Mouse (Mus musculus) lung, embryonic 15.5 days (tissue): ENCODE data around the gene Ppcdc. TPM values are rescaled to one million over a fixed set of nuclear protein-coding genes. Genes with fewer than 3 reads are reported as not detected.
A peak's percentile ranks its signal among the peaks of the same experiment; 100 is the strongest.

Source experiments
- ATAC-seq: fragments of 200-750 bp; cut with Nextera tagmentation; 2 replicates; pipeline ENCODE4 v1.8.0; 2017; ENCODE audit warnings: moderate number of reproducible peaks, borderline replicate concordance; ENCODE audit not compliant: low FRiP score, low TSS enrichment; ENCODE audit errors: extremely low read depth
- H3K27ac ChIP-seq: fragments of 300-500 bp; sonication (generic); 2 replicates; pipeline ENCODE4 v1.5.1; 2015; ENCODE audit warnings: moderate library complexity, mild to moderate bottlenecking, inconsistent platforms
- H3K27me3 ChIP-seq: fragments of 300-500 bp; sonication (generic); 2 replicates; pipeline ENCODE4 v1.6.1; 2015; ENCODE audit warnings: inconsistent platforms
- H3K36me3 ChIP-seq: fragments of 300-500 bp; sonication (generic); 2 replicates; pipeline ENCODE4 v1.6.1; 2015; ENCODE audit warnings: inconsistent platforms
- H3K4me1 ChIP-seq: fragments of 300-500 bp; sonication (generic); 2 replicates; pipeline ENCODE4 v1.6.1; 2015; ENCODE audit warnings: inconsistent platforms
- H3K4me2 ChIP-seq: fragments of 300-500 bp; sonication (generic); 2 replicates; pipeline ENCODE4 v1.6.1; 2015; ENCODE audit warnings: inconsistent platforms, mild to moderate bottlenecking, moderate library complexity
- H3K4me3 ChIP-seq: fragments of 300-500 bp; sonication (generic); 2 replicates; pipeline ENCODE4 v1.5.1; 2015; ENCODE audit warnings: mild to moderate bottlenecking, inconsistent platforms
- H3K9ac ChIP-seq: fragments of 300-500 bp; sonication (generic); 2 replicates; pipeline ENCODE4 v1.6.1; 2015; ENCODE audit warnings: inconsistent platforms
- H3K9me3 ChIP-seq: fragments of 300-500 bp; sonication (generic); 2 replicates; pipeline ENCODE4 v1.6.1; 2016; ENCODE audit warnings: inconsistent platforms
- WGBS: fragments of 180-500 bp; shearing (Covaris S2); methylation state at CpG from one replicate; pipeline ENCODE4 v1.1.7; 2015; 5-methylcytosine and 5-hydroxymethylcytosine counted together
- polyA plus RNA-seq: library from polyadenylated mRNA; unstranded; fragments of >200 nt; fragmentation: Nextera tagmentation; extraction: Ambion mirVana; gene quantifications from 2 replicates; pipeline ENCODE4 v1.2.1, GENCODE M21; 2015

Gene Ppcdc
- polyA plus RNA-seq, 1 experiment from 2014 or later = 27.5 TPM

GRCm38 (mm10) chr9:57342906-57343474 is 96.9 kb downstream of the Ppcdc start:
- Histone ChIP-seq H3K4me1 (no peaks in the 10 kb centered on the region), H3K36me3 (no peaks in the 10 kb centered on the region)

GRCm38 (mm10) chr9:57342186-57342585 is 97.7 kb downstream of the Ppcdc start:
- Histone ChIP-seq H3K4me1 (no peaks in the 10 kb centered on the region), H3K4me3 (no peak overlapping the region), H3K4me2 (no peak overlapping the region), H3K27ac (no peak overlapping the region), H3K9me3 (no peaks in the 10 kb centered on the region), H3K9ac (no peak overlapping the region), H3K36me3 (no peaks in the 10 kb centered on the region), H3K27me3 (no peaks in the 10 kb centered on the region)
- whole genome bisulfite sequencing = 83% methylated on average over 3 of the region's 3 CpGs
- ATAC-seq = no peak

More at GRCm38 (mm10) chr9:57342906-57343474, 96.9 kb downstream of the Ppcdc start:
- WGBS = 40% methylated on average over 6 of the region's 6 CpGs
- no peak overlapping the region for H3K9ac ChIP-seq
- no peak overlapping the region for H3K4me3 ChIP-seq
- ATAC-seq = peak; percentile 59
- peak overlapping the region; percentile 56; the same call in 1 of the 2 replicates for H3K27ac ChIP-seq
- H3K4me2 ChIP-seq = no peak overlapping the region
- H3K27me3 ChIP-seq = no peaks in the 10 kb centered on the region
- no peaks in the 10 kb centered on the region for H3K9me3 ChIP-seq

GRCm38 (mm10) chr9:57340361-57340760 is 99.6 kb downstream of the Ppcdc start:
- Histone ChIP-seq H3K9ac (no peak overlapping the region), H3K9me3 (no peaks in the 10 kb centered on the region), H3K27me3 (no peaks in the 10 kb centered on the region), H3K4me2 (no peak overlapping the region), H3K27ac (no peak overlapping the region), H3K4me3 (no peak overlapping the region), H3K4me1 (no peaks in the 10 kb centered on the region), H3K36me3 (no peaks in the 10 kb centered on the region)
- 94% methylated on average over 5 of the region's 5 CpGs for WGBS
- no peak for ATAC-seq

- H3K27ac ChIP-seq = no peak overlapping the region
- WGBS = 77% methylated on average over 5 of the region's 5 CpGs
- ATAC-seq = no peak
- no peak overlapping the region for H3K4me3 ChIP-seq
- no peak overlapping the region for H3K9ac ChIP-seq
- H3K4me1 ChIP-seq = no peaks in the 10 kb centered on the region
- no peaks in the 10 kb centered on the region for H3K27me3 ChIP-seq
- no peaks in the 10 kb centered on the region for H3K36me3 ChIP-seq
- no peak overlapping the region for H3K4me2 ChIP-seq
- no peaks in the 10 kb centered on the region for H3K9me3 ChIP-seq
Measured at GRCm38 (mm10) chr9:57339577-57340210, 100.2 kb downstream of the Ppcdc start.

GRCm38 (mm10) chr9:57338706-57339105 is 101.2 kb downstream of the Ppcdc start:
- ATAC-seq = no peak
- H3K4me1 ChIP-seq = no peaks in the 10 kb centered on the region
- no peak overlapping the region for H3K4me2 ChIP-seq
- H3K4me3 ChIP-seq = no peak overlapping the region
- WGBS = 58% methylated on average over 1 of the region's 1 CpGs
- H3K27ac ChIP-seq = no peak overlapping the region
- H3K36me3 ChIP-seq = no peaks in the 10 kb centered on the region
- H3K9ac ChIP-seq = no peak overlapping the region
- no peaks in the 10 kb centered on the region for H3K9me3 ChIP-seq
- no peaks in the 10 kb centered on the region for H3K27me3 ChIP-seq

Other genes starting within 250 kb of the Ppcdc start
- gene Trcg1, start 203.6 kb downstream of the Ppcdc start, polyA plus RNA-seq = not detected in 2 replicates
- gene 1700017B05Rik, start 177.5 kb downstream of the Ppcdc start, polyA plus RNA-seq = 19.5 and 21.7 TPM in 2 replicates
- 6.3 and 6.9 TPM in 2 replicates for gene Scamp5, start 27.9 kb upstream of the Ppcdc start, polyA plus RNA-seq
- gene Rpp25, start 63.9 kb upstream of the Ppcdc start, polyA plus RNA-seq = 2.2 and 2.9 TPM in 2 replicates
- 516 and 522 TPM in 2 replicates for gene Cox5a, start 81.2 kb upstream of the Ppcdc start, polyA plus RNA-seq
- gene Fam219b, start 97.4 kb upstream of the Ppcdc start, polyA plus RNA-seq = 23.1 and 23.2 TPM in 2 replicates
- gene Mpi, start 112.6 kb upstream of the Ppcdc start, polyA plus RNA-seq = 39.8 and 46.3 TPM in 2 replicates
- 60.9 and 61.2 TPM in 2 replicates for gene Scamp2, start 120.8 kb upstream of the Ppcdc start, polyA plus RNA-seq
- 11.6 and 16.0 TPM in 2 replicates for gene Ulk3, start 149.3 kb upstream of the Ppcdc start, polyA plus RNA-seq
- not detected in 2 replicates for gene Cplx3, start 166.2 kb upstream of the Ppcdc start, polyA plus RNA-seq
- gene Lman1l, start 180.7 kb upstream of the Ppcdc start, polyA plus RNA-seq = not detected in 2 replicates
- gene Csk, start 213.5 kb upstream of the Ppcdc start, polyA plus RNA-seq = 22.7 and 25.9 TPM in 2 replicates
- gene Cyp1a2, start 243.6 kb upstream of the Ppcdc start, polyA plus RNA-seq = not detected in 2 replicates
- 0.11 and 0.14 TPM in 2 replicates for gene Cyp1a1, start 247.8 kb upstream of the Ppcdc start, polyA plus RNA-seq